Mouse (Mus musculus) intestine, postnatal 0 days (tissue): ENCODE measurements around the gene Idh2. TPM values are rescaled to one million over a fixed set of nuclear protein-coding genes. Genes with fewer than 3 reads are reported as not detected.
"Not testable (repeated sequence)": the region's sequence is repeated elsewhere in the genome, so short reads cannot be mapped to it uniquely, and the experiment has no call there.

Experiments
- ATAC-seq: fragments of 200-750 bp; cut with Nextera tagmentation; 2 replicates; pipeline ENCODE4 v1.8.0; 2017; ENCODE audit warnings: mild to moderate bottlenecking, moderate TSS enrichment, moderate library complexity
- H3K27ac ChIP-seq: fragments of 300-500 bp; sonication (generic); 2 replicates; pipeline ENCODE4 v1.5.1; 2014; ENCODE audit warnings: mild to moderate bottlenecking, low read depth, low read length, moderate library complexity
- H3K27me3 ChIP-seq: fragments of 300-500 bp; sonication (generic); replicated peaks from 2 replicates; pipeline ENCODE4 v1.6.1; 2014; ENCODE audit warnings: low read length, mixed read lengths; ENCODE audit not compliant: control insufficient read depth, insufficient read depth
- H3K36me3 ChIP-seq: fragments of 300-500 bp; sonication (generic); 2 replicates; pipeline ENCODE4 v1.6.1; 2014; ENCODE audit warnings: mild to moderate bottlenecking, moderate library complexity; ENCODE audit not compliant: control insufficient read depth, insufficient read depth
- H3K4me1 ChIP-seq: fragments of 300-500 bp; sonication (generic); replicated peaks from 2 replicates; pipeline ENCODE4 v1.6.1; 2014; ENCODE audit warnings: antibody characterized with exemption, low read length, mixed read lengths; ENCODE audit not compliant: control insufficient read depth, insufficient read depth
- H3K4me2 ChIP-seq: fragments of 300-500 bp; sonication (generic); replicated peaks from 2 replicates; pipeline ENCODE4 v1.6.1; 2014; ENCODE audit warnings: low read depth, mild to moderate bottlenecking, moderate library complexity
- H3K4me3 ChIP-seq: fragments of 300-500 bp; sonication (generic); 2 replicates; pipeline ENCODE4 v1.5.1; 2014; ENCODE audit warnings: low read depth, low read length
- H3K9ac ChIP-seq: fragments of 300-500 bp; sonication (generic); 2 replicates; pipeline ENCODE4 v1.6.1; 2014; ENCODE audit warnings: mild to moderate bottlenecking, low read depth, low read length
- H3K9me3 ChIP-seq: fragments of 300-500 bp; sonication (generic); 2 replicates; pipeline ENCODE4 v1.6.1; 2016; ENCODE audit warnings: mixed run types; ENCODE audit not compliant: control insufficient read depth
- CTCF ChIP-seq: sonication (generic); IDR thresholded peaks from 2 replicates; pipeline ENCODE4 v1.5.1; 2016; ENCODE audit warnings: low read depth, mild to moderate bottlenecking, control low read depth, antibody characterized with exemption, moderate library complexity
- WGBS: fragments of 180-500 bp; shearing (Covaris S2); extraction: QIAGEN DNeasy Blood & Tissue Kit; methylation state at CpG from one replicate; pipeline ENCODE4 v1.1.7; 2014; 5-methylcytosine and 5-hydroxymethylcytosine counted together
- polyA plus RNA-seq: library from polyadenylated mRNA; unstranded; fragments of >200 nt; fragmentation: Nextera tagmentation; extraction: Ambion mirVana; gene quantifications from 2 replicates; pipeline ENCODE4 v1.2.1, GENCODE M21; 2015

Idh2 gene
- polyA plus RNA-seq, 1 experiment from 2014 or later: 190 TPM

- Histone ChIP-seq H3K4me3 (no peak overlapping the region), H3K9me3 (no peaks in the 10 kb centered on the region), H3K4me2 (no peak overlapping the region), H3K9ac (no peak overlapping the region), H3K27ac (peak overlapping the region; percentile 90), H3K27me3 (no peaks in the 10 kb centered on the region), H3K4me1 (peaks cover 42% of the 10 kb centered on the region), H3K36me3 (no peaks in the 10 kb centered on the region; the same call in 1 of the 2 replicates)
- no peak for ATAC-seq
- WGBS: 33% methylated on average over 12 of the region's 12 CpGs
- TF ChIP-seq CTCF: no peak
Observed at GRCm38 (mm10) chr7:80055781-80056180, 59.4 kb downstream of the Idh2 start.

- Histone ChIP-seq H3K4me2 (no peak overlapping the region), H3K36me3 (no peaks in the 10 kb centered on the region), H3K9ac (no peak overlapping the region), H3K4me3 (no peak overlapping the region), H3K9me3 (no peaks in the 10 kb centered on the region), H3K27ac (peak overlapping the region; percentile 64; the same call in 1 of the 2 replicates), H3K27me3 (no peaks in the 10 kb centered on the region), H3K4me1 (peaks cover 35% of the 10 kb centered on the region)
- 64% methylated on average over 9 of the region's 9 CpGs for WGBS
- peak; percentile 48 for TF ChIP-seq CTCF
- ATAC-seq: peak; percentile 73
Observed at GRCm38 (mm10) chr7:80053147-80053546, 62.0 kb downstream of the Idh2 start.

- ATAC-seq: no peak
- H3K4me1 ChIP-seq: peaks cover 30% of the 10 kb centered on the region
- no peak for TF ChIP-seq CTCF
Observed at GRCm38 (mm10) chr7:80052261-80052660, 62.9 kb downstream of the Idh2 start.

GRCm38 (mm10) chr7:80051835-80052234 lies 63.4 kb downstream of the Idh2 start:
- H3K9me3 ChIP-seq: no peaks in the 10 kb centered on the region
- ATAC-seq: no peak
- no peaks in the 10 kb centered on the region for H3K36me3 ChIP-seq
- no peak for TF ChIP-seq CTCF
- H3K4me1 ChIP-seq: peaks cover 26% of the 10 kb centered on the region
- no peaks in the 10 kb centered on the region for H3K27me3 ChIP-seq
- no peak overlapping the region for H3K9ac ChIP-seq
- H3K4me3 ChIP-seq: no peak overlapping the region
- 49% methylated on average over 6 of the region's 6 CpGs for WGBS
- no peak overlapping the region for H3K4me2 ChIP-seq
- H3K27ac ChIP-seq: peak overlapping the region; percentile 41; the same call in 1 of the 2 replicates

More at GRCm38 (mm10) chr7:80052261-80052660, 62.9 kb downstream of the Idh2 start:
- Histone ChIP-seq H3K36me3 (no peaks in the 10 kb centered on the region), H3K27ac (peak overlapping the region; percentile 64), H3K9ac (no peak overlapping the region), H3K4me3 (no peak overlapping the region), H3K9me3 (no peaks in the 10 kb centered on the region), H3K27me3 (no peaks in the 10 kb centered on the region), H3K4me2 (no peak overlapping the region)
- WGBS: 9% methylated on average over 11 of the region's 11 CpGs

GRCm38 (mm10) chr7:80050382-80050781 lies 64.8 kb downstream of the Idh2 start:
- 81% methylated on average over 1 of the region's 1 CpGs for WGBS
- H3K27me3 ChIP-seq, H3K4me3 ChIP-seq, H3K36me3 ChIP-seq, H3K9ac ChIP-seq, H3K27ac ChIP-seq, H3K9me3 ChIP-seq, ATAC-seq: not testable (repeated sequence)
- peaks cover 21% of the 10 kb centered on the region for H3K4me1 ChIP-seq
- H3K4me2 ChIP-seq: 0 out of 2 replicates have a peak overlapping the region, but pooled peaks have one; percentile 27
- peak; percentile 25; the same call in 1 of the 2 replicates for TF ChIP-seq CTCF

- no peak for TF ChIP-seq CTCF
- ATAC-seq: peak; percentile 54; the same call in 1 of the 2 replicates
- peak overlapping the region; percentile 27; the same call in 1 of the 2 replicates for H3K4me2 ChIP-seq
- no peak overlapping the region for H3K27ac ChIP-seq
- H3K4me1 ChIP-seq: peaks cover 21% of the 10 kb centered on the region
- WGBS: 32% methylated on average over 2 of the region's 2 CpGs
- no peaks in the 10 kb centered on the region for H3K36me3 ChIP-seq
- no peak overlapping the region for H3K4me3 ChIP-seq
- no peaks in the 10 kb centered on the region for H3K27me3 ChIP-seq
- no peaks in the 10 kb centered on the region for H3K9me3 ChIP-seq
- H3K9ac ChIP-seq: no peak overlapping the region
Observed at GRCm38 (mm10) chr7:80049746-80050145, 65.4 kb downstream of the Idh2 start.

- no peak overlapping the region for H3K4me3 ChIP-seq
- ATAC-seq: no peak
- 84% methylated on average over 4 of the region's 4 CpGs for WGBS
- H3K9ac ChIP-seq: no peak overlapping the region
- no peaks in the 10 kb centered on the region for H3K9me3 ChIP-seq
- H3K4me1 ChIP-seq: peaks cover 15% of the 10 kb centered on the region
- no peak overlapping the region for H3K27ac ChIP-seq
- no peak for TF ChIP-seq CTCF
- H3K4me2 ChIP-seq: no peak overlapping the region
- H3K36me3 ChIP-seq: peaks cover 7% of the 10 kb centered on the region; the same call in 1 of the 2 replicates
- H3K27me3 ChIP-seq: no peaks in the 10 kb centered on the region
Observed at GRCm38 (mm10) chr7:80047041-80047440, 68.2 kb downstream of the Idh2 start.

Other genes starting within 250 kb of the Idh2 start
- gene Ap3s2, start 194.7 kb downstream of the Idh2 start, polyA plus RNA-seq: 21.2 and 21.3 TPM in 2 replicates
- 36.1 and 37.5 TPM in 2 replicates for gene Arpin, start 180.0 kb downstream of the Idh2 start, polyA plus RNA-seq
- gene Zfp710, start 90.6 kb downstream of the Idh2 start, polyA plus RNA-seq: 8.5 and 9.4 TPM in 2 replicates
- 23.1 and 25.1 TPM in 2 replicates for gene Sema4b, start 71.4 kb upstream of the Idh2 start, polyA plus RNA-seq
- gene Cib1, start 117.4 kb upstream of the Idh2 start, polyA plus RNA-seq: 526 and 531 TPM in 2 replicates
- 6.5 and 7.4 TPM in 2 replicates for gene Gdpgp1, start 117.5 kb upstream of the Idh2 start, polyA plus RNA-seq
- gene Ttll13, start 131.0 kb upstream of the Idh2 start, polyA plus RNA-seq: 0.77 and 1.3 TPM in 2 replicates
- 28.2 and 30.2 TPM in 2 replicates for gene Ngrn, start 145.8 kb upstream of the Idh2 start, polyA plus RNA-seq
- gene Vps33b, start 154.3 kb upstream of the Idh2 start, polyA plus RNA-seq: 11.7 and 12.9 TPM in 2 replicates
- gene Prc1, start 179.1 kb upstream of the Idh2 start, polyA plus RNA-seq: 32.5 TPM in 2 replicates
- gene Rccd1, start 209.1 kb upstream of the Idh2 start, polyA plus RNA-seq: 3.2 and 4.4 TPM in 2 replicates
- gene Unc45a, start 225.6 kb upstream of the Idh2 start, polyA plus RNA-seq: 19.7 and 20.0 TPM in 2 replicates
- 8.3 and 8.8 TPM in 2 replicates for gene Hddc3, start 227.7 kb upstream of the Idh2 start, polyA plus RNA-seq